Mouse (Mus musculus): Measurements from ENCODE around the gene Acsf3. TPM values are rescaled to one million over a fixed set of nuclear protein-coding genes. Genes with fewer than 3 reads are reported as not detected.

Gene Acsf3
- total and polyA plus RNA-seq, 3 experiments, result 2.2 to 10.4 (median 9.0) TPM

GRCm38 (mm10) chr8:122854388-122854787 lies 79.1 kb downstream of the Acsf3 start:
- TF ChIP-seq USF2 (conservative IDR thresholded peaks at IDR 0.05; ENCODE audit: low read depth, low read length) (no peak), E2F4 (IDR thresholded peaks at IDR 0.05; ENCODE audit: insufficient replicate concordance, low read depth, low read length) (no peak), JUN (IDR thresholded peaks at IDR 0.05; ENCODE audit: insufficient read depth, low read depth, low read length) (no peak)
- DNase-seq (ENCODE audit: extremely low read depth), result no peak
- H3K4me1 ChIP-seq (ENCODE audit: control insufficient read depth in 1 of 2, insufficient read depth in 2 of 2), result no peaks in the 10 kb centered on the region
- no peak overlapping the region for H3K9ac ChIP-seq (ENCODE audit: insufficient read depth, low read depth)
- in situ Hi-C loops (cut with MboI; ENCODE audit: low pct_ligation_motif_present, low pct_unique_long_range_greater_than_20kb, low sequenced_read_pairs), result no loop called here
- peaks cover 89% of the 10 kb centered on the region for H3K27me3 ChIP-seq (replicated peaks)
- no peak overlapping the region for H3K4me2 ChIP-seq (ENCODE audit: insufficient read depth, low read depth, poor library complexity, severe bottlenecking)
- H3K9me3 ChIP-seq (replicated peaks; ENCODE audit: low read length), result no peaks in the 10 kb centered on the region
- dilution Hi-C loops (cut with MboI; ENCODE audit: extremely low pct_ligation_motif_present, extremely low pct_unique_long_range_greater_than_20kb, low sequenced_read_pairs), result no loop called here
- no peak overlapping the region for H3K4me3 ChIP-seq (replicated peaks in 1 of 3; ENCODE audit: low read depth in 2 of 3, low read length in 2 of 3, poor library complexity in 1 of 3)
- H3K36me3 ChIP-seq (replicated peaks in 1 of 2; ENCODE audit: control insufficient read depth in 1 of 2, insufficient read depth in 1 of 2, low read length in 1 of 2), result no peaks in the 10 kb centered on the region
- H3K27ac ChIP-seq (ENCODE audit: insufficient read depth, low read depth), result no peak overlapping the region
- no peaks in the 10 kb centered on the region for H3K79me2 ChIP-seq (replicated peaks; ENCODE audit: control insufficient read depth, extremely low read depth, insufficient read depth, poor library complexity, severe bottlenecking)

GRCm38 (mm10) chr8:122855123-122855522 lies 79.8 kb downstream of the Acsf3 start:
- no peak overlapping the region for H3K27ac ChIP-seq (ENCODE audit: insufficient read depth, low read depth)
- peaks cover 87% of the 10 kb centered on the region for H3K27me3 ChIP-seq (replicated peaks)
- TF ChIP-seq TCF12 (IDR thresholded peaks at IDR 0.05; ENCODE audit: low read depth, low read length) (no peak), JUND (conservative IDR thresholded peaks at IDR 0.05; ENCODE audit: low read depth, low read length) (no peak), MXI1 (IDR thresholded peaks at IDR 0.05; ENCODE audit: low read depth, low read length) (no peak), NRF1 (IDR thresholded peaks at IDR 0.05; ENCODE audit: low read depth, low read length) (no peak), ZC3H11A (IDR thresholded peaks at IDR 0.05; ENCODE audit: low read depth, low read length) (no peak), RCOR1 (conservative IDR thresholded peaks at IDR 0.05; ENCODE audit: low read depth, low read length) (no peak), SMC3 (IDR thresholded peaks at IDR 0.05; ENCODE audit: low read depth, low read length) (no peak), BHLHE40 (IDR thresholded peaks at IDR 0.05; ENCODE audit: low read depth, low read length) (no peak), MAFK (IDR thresholded peaks at IDR 0.05; ENCODE audit: insufficient replicate concordance, low read length) (no peak), MEF2A (IDR thresholded peaks at IDR 0.05; ENCODE audit: borderline replicate concordance, low read depth, low read length) (no peak), USF2 (conservative IDR thresholded peaks at IDR 0.05; ENCODE audit: low read depth, low read length) (no peak), ZMIZ1 (IDR thresholded peaks at IDR 0.05; ENCODE audit: low read depth, low read length) (no peak), ETS1 (conservative IDR thresholded peaks at IDR 0.05; ENCODE audit: low read depth, low read length) (no peak), TBP (conservative IDR thresholded peaks at IDR 0.05; ENCODE audit: low read depth, low read length) (no peak), NELFE (IDR thresholded peaks at IDR 0.05; ENCODE audit: low read depth, low read length) (no peak), CHD1 (IDR thresholded peaks at IDR 0.05; ENCODE audit: low read depth, low read length) (no peak)
- no peak for DNase-seq (ENCODE audit: extremely low read depth)
- dilution Hi-C loops (cut with MboI; ENCODE audit: extremely low pct_ligation_motif_present, extremely low pct_unique_long_range_greater_than_20kb, low sequenced_read_pairs), result no loop called here
- no peak overlapping the region for H3K4me2 ChIP-seq (ENCODE audit: insufficient read depth, low read depth, poor library complexity, severe bottlenecking)
- H3K36me3 ChIP-seq (replicated peaks in 1 of 2; ENCODE audit: control insufficient read depth in 1 of 2, insufficient read depth in 1 of 2, low read length in 1 of 2), result no peaks in the 10 kb centered on the region
- H3K9me3 ChIP-seq (replicated peaks; ENCODE audit: low read length), result no peaks in the 10 kb centered on the region
- in situ Hi-C loops (cut with MboI; ENCODE audit: low pct_ligation_motif_present, low pct_unique_long_range_greater_than_20kb, low sequenced_read_pairs), result no loop called here
- H3K4me1 ChIP-seq (ENCODE audit: control insufficient read depth in 1 of 2, insufficient read depth in 2 of 2), result no peaks in the 10 kb centered on the region
- no peak overlapping the region for H3K4me3 ChIP-seq (replicated peaks in 1 of 3; ENCODE audit: low read depth in 2 of 3, low read length in 2 of 3, poor library complexity in 1 of 3)
- H3K79me2 ChIP-seq (replicated peaks; ENCODE audit: control insufficient read depth, extremely low read depth, insufficient read depth, poor library complexity, severe bottlenecking), result no peaks in the 10 kb centered on the region
- H3K9ac ChIP-seq (ENCODE audit: insufficient read depth, low read depth), result no peak overlapping the region

Measured in CH12.LX (cell line).